Mouse (Mus musculus) liver (tissue): Measurements from ENCODE around the gene Chrna3.

Source experiments
- DNase-seq: peaks from one replicate; pipeline ENCODE4 v3.0.0-alpha.2; 2020; ENCODE audit warnings: mixed read lengths

Gene Chrna3

DNA sequence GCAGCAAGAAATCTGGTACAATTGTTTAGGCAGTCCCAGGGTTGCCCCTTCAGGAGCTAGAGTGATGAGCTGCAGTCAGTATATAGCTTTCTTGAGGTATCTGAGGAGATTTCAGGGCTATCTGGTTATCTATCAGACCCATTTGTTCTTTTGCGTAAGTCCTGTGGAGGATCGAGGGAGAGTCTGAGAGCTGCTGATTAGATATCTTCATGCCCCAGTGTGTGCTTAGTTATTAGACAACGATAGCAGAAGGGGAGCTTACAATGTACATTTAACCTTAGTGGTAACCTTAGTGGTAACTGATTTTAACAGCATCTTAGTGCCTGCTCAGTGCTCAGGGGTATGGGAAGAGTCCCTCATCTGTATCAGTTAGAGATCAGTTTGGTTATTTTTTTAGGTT is 30.7 kb downstream of the Chrna3 start:
- DNase-seq: no peak

DNA sequence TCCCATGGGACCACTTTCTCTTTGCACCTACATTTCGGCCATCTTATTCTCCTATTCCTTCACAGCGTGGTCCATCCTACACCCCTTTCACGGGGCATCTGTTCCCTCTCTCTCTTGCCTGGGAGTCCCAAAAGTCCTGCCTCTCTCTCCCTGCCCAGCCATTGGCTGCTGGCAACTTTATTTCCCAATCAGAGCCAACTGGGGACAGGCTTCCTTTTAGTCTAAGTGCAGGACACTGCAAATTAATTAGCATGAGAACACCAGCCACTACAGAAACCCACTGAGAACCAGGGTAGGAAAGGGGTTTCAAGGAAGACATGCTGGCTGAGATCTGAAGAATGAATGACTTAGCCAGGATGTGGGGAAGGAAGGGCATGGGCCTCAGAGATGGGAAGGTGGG is 32.0 kb downstream of the Chrna3 start:
- DNase-seq: no peak

DNA sequence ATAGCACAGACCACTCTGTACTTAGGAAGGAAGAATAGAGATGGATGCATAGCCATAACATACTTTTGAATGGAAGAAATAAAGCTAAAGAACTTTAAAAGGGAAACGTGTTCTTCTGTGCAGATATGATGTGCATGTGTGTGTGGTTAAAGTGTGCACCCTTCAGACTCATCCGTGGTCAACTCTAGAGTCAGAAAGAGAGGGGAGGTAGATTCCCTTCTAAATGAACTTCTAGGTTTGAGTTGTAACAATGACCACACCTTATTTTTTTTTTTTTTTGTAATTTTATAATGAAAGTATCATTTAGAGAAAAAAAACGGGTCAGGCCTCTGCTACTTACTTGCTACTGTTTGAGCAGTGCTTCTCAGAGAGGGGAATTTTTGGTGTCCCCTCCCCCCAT is 36.0 kb downstream of the Chrna3 start:
- DNase-seq: no peak

DNA sequence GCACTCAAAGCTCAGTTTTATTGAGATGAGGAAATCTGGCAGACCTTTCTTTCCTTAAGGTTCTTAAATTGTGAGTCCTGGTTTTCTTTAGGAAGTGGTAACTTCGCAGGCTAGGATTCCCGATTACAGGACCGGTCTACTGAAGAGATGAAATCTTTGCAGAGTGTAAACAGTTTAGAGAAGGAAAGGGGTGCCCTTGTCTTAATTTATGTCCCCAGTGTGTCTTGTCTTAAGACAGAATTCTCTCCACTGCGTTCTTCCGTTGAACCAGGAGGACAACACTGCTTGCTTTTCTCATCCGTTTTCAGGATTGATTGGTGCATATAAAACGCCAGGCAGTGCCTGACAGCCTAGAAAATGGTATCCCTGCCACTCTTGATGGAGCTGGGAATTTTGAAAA is 44.0 kb downstream of the Chrna3 start:
- no peak for DNase-seq

DNA sequence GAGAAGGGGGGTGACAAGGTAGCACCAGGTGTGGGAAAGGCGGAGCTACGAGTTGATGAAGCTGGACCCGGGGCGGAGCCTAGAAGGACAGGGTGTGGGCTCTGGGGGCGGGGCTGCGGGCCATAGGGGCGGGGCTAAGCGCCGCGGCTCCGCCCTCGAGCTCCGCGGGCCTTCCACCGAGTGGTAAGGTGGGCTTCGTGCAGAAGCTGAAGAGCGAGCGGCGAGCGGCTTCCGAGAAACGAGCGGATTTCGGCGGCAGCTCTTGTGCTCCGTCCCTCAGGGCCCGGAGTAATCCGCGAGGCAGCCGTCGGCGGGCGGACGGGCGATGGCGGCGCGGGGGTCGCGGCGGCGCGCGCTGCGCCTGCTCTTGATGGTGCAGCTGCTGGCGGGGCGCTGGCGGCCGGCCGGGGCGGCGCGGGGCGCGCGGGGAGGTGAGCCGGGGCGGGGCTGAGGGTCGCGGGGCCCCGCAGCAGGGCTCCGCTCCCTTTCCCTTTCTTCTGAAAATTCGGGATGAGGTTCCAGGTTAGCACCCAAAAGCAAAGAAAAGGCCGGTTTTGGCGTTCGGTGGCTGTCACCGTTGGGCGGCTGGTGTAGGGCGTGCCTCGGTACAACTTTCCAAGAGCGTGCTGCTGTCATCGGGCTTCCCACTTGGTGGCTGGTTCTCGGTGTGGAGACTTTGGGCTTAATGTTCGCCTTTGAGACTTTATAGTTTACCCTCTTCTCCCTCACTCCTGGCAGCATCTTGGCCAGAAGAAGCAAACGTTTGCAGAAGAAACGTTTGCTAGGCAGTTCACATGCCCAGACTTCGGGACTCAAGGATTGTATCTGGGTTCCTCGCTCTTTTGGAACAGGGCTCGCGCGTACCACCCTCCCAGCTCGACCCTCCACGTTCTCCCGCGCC is 44.8 kb downstream of the Chrna3 start:
- DNase-seq: peak; percentile 62

DNA sequence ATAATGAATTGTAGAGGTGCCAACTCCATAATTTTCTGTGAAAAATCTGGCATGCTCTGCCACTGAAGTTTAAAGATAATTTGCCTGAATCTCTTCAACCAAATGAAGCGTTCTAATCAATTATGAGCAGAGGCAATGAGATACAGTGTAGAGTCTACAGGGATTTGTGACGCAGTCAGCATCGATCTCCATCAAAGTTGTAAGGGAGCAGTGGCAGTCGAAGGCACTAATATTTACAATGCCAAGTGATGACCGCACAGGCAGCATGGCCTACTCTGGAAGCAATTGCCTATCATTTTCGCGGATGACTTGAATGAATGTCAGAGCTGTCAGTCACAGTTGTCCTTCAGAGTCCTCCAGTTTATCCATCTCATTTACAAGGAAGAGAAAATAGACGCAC is 45.7 kb downstream of the Chrna3 start, which contains the start of gene Chrna5:
Chrna5 (plus strand) TSS at position 207 of the 400 bp plus-strand sequence.
- no peak for DNase-seq

DNA sequence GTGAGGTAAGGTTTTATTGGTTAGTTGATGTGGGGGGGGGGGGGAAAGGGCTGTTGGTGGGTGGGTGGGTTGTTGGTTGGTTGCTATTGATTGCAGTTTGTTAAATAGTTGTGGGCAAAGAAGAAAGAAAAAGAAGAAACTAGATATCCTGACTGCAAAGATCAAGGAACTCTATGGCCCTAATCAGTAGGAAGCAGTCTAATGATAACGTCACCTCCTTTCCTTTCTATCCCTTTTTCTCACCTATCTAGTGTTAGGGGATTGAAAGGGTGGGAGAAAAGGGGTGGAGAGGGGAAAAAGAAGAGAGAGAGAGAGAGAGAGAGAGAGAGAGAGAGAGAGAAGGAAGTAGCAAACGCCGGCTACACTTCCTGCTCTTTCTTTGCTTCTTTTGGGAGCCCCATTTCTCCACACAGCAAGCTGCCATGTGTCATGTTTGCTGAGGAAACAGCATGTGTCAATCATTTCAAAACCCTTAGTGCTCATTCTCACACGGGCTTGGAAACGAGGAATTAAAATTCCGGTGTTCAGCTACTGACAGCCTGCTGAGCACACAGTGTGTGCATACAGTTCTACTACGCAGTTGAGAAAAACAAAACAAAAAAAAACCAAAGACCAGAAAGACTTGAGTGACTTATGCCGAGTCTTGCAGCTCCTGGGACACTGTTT is 56.3 kb downstream of the Chrna3 start:
- DNase-seq: no peak

DNA sequence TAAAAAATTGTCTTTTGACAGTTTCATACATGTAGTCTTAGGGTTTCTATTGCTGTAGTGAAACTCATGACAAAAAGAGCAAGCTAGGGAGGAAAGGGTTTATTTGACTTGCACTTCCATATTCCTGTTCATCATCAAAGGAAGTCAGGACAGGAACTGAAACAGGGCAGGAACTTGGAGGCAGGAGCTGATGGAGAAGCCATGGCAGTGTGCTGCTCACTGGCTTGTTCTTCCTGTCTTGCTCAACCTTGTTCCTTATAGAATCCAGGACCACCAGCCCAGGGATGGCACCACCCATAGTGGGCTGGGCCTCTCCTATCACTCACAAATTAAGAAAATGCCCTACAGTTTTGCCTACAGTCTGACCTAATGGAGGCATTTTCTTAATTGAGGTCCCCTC is 62.7 kb downstream of the Chrna3 start:
- no peak for DNase-seq

DNA sequence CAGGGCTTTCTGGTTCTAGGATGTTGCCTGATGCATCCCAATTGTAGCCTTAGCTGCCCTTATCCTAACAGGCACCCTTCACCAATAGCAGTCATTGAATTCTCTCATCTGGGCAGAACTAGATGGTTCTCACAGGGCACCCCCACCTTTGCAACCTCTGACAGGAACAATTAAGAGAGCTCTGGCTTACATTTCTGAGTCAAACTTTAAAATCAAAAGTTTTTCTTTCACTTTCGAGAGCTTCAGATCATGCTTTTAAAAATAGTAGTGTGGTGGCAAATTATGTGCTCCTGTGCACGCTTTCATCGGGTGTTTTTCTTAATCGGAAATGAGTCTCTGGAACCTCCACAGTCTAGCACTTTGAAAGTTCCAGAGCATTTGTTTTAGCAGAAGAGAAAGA is 65.3 kb downstream of the Chrna3 start:
- no peak for DNase-seq
